Mouse (Mus musculus): ENCODE data around the gene Defb7.

Gene Defb7

DNA sequence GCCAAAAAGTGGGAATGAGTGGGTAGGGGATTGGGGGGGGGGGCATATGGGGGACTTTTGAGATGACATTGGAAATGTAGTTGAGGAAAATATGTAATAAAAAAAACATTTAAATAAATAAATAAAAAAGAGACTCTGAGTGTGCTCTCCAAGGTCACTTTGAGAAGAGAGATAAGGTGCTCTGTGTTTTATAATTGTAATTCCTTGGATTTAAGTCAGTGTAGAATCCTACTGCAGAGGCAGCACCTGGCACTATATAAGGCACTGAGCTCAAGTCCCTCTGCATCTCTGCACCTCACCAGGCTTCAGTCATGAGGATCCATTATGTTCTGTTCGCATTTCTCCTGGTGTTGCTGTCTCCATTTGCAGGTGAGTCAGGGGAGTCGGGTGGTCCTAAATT, at the start of gene Defb7:
Gene Defb7, plus strand, starts transcription at position 301 of the 400 bp plus-strand sequence.
- DNase-seq (ENCODE audit: low spot score) = no peak

DNA sequence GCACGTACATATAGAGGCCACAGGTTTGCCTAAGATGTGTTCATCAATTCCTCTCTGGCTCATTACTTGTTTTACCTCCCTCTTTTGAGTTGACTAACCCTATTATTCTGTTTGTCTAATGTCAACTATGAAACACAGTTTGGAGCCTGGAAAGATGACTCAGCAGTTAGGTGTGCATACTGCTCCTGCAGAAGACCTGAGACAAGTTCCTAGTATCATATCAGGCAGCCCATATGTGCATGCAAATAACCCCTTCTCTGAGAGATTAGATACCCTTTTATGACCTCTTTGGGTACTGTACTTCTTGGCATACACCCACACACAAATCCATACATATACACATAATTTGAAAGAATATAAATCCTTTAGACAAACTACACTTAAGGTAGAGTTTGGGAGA, 48.5 kb upstream of the Defb7 start:
- no peak for DNase-seq (ENCODE audit: low spot score)

DNA sequence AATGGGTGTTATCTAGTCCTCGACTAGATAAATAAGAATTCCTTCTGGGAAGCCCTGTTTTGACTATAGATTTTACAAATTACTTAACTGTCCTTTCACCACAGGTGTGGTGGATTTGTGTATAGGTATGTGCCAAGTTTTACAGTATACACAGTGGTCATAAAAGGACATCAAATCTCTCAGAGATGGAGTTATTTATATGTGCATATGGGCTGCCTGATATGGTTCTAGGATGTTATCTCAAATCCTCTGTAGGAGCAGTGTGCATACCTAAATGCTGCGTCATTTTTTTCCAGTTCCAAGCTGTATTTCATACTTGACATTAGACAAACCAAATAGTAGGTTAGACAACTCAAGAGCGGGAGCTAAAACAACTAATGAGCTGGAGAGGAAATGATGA, 33.5 kb upstream of the Defb7 start:
- DNase-seq (ENCODE audit: low spot score) = no peak

DNA sequence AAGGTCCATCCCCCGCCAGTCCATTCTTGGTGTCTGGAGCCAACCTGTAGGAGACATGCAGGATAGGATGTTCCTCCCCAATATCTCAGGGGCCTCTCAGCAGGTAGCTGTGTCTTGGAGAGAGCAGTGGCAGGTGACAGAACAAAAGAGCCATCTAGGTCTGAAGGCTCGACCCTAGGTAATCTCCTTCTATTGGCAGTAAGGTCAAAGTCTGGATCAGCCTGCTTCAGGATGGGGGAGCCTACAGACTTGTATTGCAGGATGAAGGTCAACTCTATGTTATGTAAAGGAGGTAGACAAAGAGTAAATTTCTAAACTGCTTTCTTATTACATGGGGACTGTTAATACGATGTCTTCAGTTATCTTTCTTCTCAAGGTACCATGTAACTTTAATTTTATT, 25.9 kb upstream of the Defb7 start:
- no peak for DNase-seq (ENCODE audit: low spot score)

DNA sequence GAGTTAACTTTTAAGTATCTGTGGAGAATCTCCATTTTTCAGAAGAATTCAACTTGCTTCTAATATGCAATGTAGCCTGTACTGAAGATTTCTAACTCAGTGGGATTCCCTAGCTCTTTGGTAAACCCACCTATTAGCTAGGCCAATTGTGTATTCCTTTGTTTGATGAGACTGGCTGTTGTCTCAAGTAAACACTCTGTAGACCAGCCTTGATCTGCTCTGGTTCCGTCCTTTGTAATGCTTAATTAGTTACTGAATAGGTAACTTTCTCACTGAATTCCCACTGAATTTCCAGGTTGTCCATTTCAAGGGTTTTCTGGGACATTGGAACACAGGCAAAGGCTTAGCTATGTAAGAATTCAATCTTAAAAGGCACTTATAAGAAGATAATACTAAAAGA, 5.6 kb downstream of the Defb7 start:
- no peak for DNase-seq (ENCODE audit: low spot score)

DNA sequence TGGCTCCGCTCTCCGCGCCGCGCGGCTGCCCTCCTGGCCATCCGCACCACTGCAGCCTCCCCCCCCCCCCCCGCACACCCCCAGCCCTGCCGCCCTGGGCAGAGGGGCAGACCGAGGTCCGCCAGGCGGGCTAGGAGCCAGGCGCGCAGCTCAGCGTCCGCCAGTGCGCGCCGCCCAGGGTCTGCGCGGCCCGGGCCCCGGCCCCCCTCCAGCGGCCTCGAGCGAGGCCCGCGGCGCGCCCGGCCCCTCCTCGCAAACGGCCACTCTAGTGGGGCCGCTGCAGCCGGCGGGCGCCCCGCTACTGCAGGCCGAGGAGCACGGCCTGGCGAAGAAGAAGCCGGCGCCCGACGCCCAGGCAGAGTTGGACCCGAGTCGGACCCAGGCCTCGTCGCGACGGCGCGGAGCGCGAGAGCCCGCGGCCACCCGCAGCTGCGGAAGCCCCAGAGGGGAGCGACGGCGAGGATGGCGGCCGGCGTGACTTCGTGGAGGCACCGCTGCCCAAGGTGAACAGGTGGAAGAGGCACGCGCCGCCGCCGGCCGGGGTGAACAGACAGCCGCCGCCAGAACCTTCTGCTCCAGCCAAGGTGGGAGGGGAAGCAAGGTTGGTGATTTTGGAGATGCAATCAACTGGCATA, 40.4 kb downstream of the Defb7 start:
- DNase-seq (ENCODE audit: low spot score) = no peak

DNA sequence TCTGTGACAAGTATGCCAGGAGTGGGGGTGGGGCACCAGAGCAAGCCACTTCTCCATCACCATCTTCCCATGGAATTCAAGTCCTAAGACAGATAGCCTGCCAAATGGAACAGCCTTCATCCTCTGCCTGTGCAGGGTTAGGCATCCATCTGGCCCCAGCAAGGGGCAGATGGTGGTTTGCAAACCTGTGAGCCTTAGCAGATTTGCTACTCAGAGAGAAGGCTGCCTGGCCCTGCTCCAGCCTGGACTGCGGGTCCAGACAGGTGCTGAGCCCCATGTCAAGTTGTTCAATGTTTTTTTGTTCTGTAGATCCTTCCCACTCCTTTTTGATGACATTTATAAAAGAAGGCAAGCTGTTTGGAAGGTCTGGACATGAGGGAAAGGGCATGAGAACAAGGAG, 45.5 kb downstream of the Defb7 start:
- DNase-seq (ENCODE audit: low spot score) = no peak

Measured in urinary bladder, postnatal 10 days (tissue).